Comparison of ENCODE assay signal across 23 mouse cellular contexts in the genomic region with DNA sequence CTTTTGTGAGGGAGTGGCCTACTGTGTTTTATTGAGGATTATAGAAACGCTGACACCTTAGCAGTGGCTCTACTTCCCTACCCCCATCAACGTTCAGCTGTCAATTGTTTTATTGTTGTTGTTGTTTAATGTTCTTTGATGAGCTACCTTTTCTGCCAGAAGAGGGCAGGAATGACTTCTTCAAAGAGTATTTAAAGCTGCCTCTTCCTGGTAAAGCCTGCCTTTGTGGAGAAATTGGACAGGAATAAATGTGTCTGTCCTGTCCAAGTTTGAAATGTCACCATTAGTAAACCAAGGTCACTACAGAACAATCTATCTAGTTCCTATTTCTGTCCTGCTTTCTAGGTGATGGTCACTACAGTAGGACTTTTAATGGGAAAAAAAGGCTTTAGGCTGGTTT. TPM values are rescaled to one million over a fixed set of nuclear protein-coding genes. Genes with fewer than 3 reads are reported as not detected.
DNase-seq lines count a peak whose midpoint lies in the region; ATAC-seq and TF ChIP-seq lines count a peak whose summit lies in the region.
"Had no signal": no experiment of that assay in that cellular context is flagged by ENCODE, and none has a peak within 500 bp of the region (broad histone marks: within the 10 kb centered on the region; RNA-seq: fewer than 3 reads in every experiment).

No protein-coding gene starts in this region.

- H3K4me1 ChIP-seq in midbrain, postnatal 0 days (ENCODE audit: insufficient read depth, low read length): no peaks in the 10 kb centered on the region
- peaks cover under 1% of the 10 kb centered on the region; the same call in 1 of the 2 replicates for H3K4me1 ChIP-seq in midbrain, embryonic 15.5 days

- no peak for ATAC-seq in midbrain, postnatal 0 days (ENCODE audit: low FRiP score)
- no peak for ATAC-seq in midbrain, embryonic 15.5 days (replicated peaks)
- ATAC-seq: activated CD4-positive, CD25-positive, alpha-beta regulatory T cell, adult 4 months; forebrain, embryonic 13.5 days; forebrain, embryonic 16.5 days; hindbrain, embryonic 16.5 days had no signal

- H3K9ac ChIP-seq in midbrain, postnatal 0 days (replicated peaks; ENCODE audit: low read length, poor library complexity, severe bottlenecking): no peak overlapping the region
- H3K9ac ChIP-seq in midbrain, embryonic 15.5 days: no peak overlapping the region
- H3K9ac ChIP-seq: forebrain, embryonic 13.5 days; hindbrain, embryonic 13.5 days had no signal

- H3K4me2 ChIP-seq in midbrain, postnatal 0 days (ENCODE audit: low read depth, low read length, poor library complexity, severe bottlenecking): no peak overlapping the region
- H3K4me2 ChIP-seq in midbrain, embryonic 15.5 days: no peak overlapping the region
- H3K4me2 ChIP-seq: forebrain, embryonic 13.5 days; heart, embryonic 11.5 days; hindbrain, embryonic 13.5 days had no signal

- no peak for DNase-seq in gastrocnemius, adult 2 months
- no peak for DNase-seq in gastrocnemius, postnatal 4 days (ENCODE audit: low spot score in 2 of 2)
- no peak for DNase-seq in layer of hippocampus, adult 2 months (ENCODE audit: low spot score in 2 of 2)
- DNase-seq in layer of hippocampus, postnatal 36 days: no peak
- no peak for DNase-seq in midbrain, postnatal 0 days (ENCODE audit: low spot score)
- DNase-seq: adrenal gland, adult 8-10 months; adrenal gland, postnatal 25 days; cerebellum, adult 18-20 months; cerebellum, adult 9-10 months; cerebellum, postnatal 14 days; gastrocnemius, postnatal 25 days; heart, postnatal 36 days had no signal

- H3K27me3 ChIP-seq in midbrain, postnatal 0 days (ENCODE audit: insufficient read depth, low read length): no peaks in the 10 kb centered on the region
- no peaks in the 10 kb centered on the region for H3K27me3 ChIP-seq in midbrain, embryonic 15.5 days (replicated peaks)

- H3K9me3 ChIP-seq in midbrain, postnatal 0 days (ENCODE audit: low read length): no peaks in the 10 kb centered on the region
- H3K9me3 ChIP-seq in midbrain, embryonic 15.5 days: no peaks in the 10 kb centered on the region
- H3K9me3 ChIP-seq: forebrain, embryonic 10.5 days; forebrain, embryonic 13.5 days; hindbrain, embryonic 10.5 days; hindbrain, embryonic 13.5 days had no signal

- H3K36me3 ChIP-seq in midbrain, postnatal 0 days (ENCODE audit: insufficient read depth, low read length): peaks cover 65% of the 10 kb centered on the region
- peaks cover 77% of the 10 kb centered on the region for H3K36me3 ChIP-seq in midbrain, embryonic 15.5 days (replicated peaks)

- WGBS in midbrain, postnatal 0 days: 72% methylated on average over 2 of the region's 2 CpGs
- 81% methylated on average over 2 of the region's 2 CpGs for WGBS in midbrain, embryonic 15.5 days

- no peak overlapping the region for H3K4me3 ChIP-seq in gastrocnemius, adult 2 months
- H3K4me3 ChIP-seq in layer of hippocampus, adult 2 months: no peak overlapping the region
- no peak overlapping the region for H3K4me3 ChIP-seq in midbrain, postnatal 0 days (ENCODE audit: low read depth, low read length)
- H3K4me3 ChIP-seq in midbrain, embryonic 15.5 days: no peak overlapping the region
- H3K4me3 ChIP-seq: forebrain, embryonic 10.5 days; forebrain, embryonic 13.5 days; hindbrain, embryonic 10.5 days; hindbrain, embryonic 13.5 days had no signal

- H3K27ac ChIP-seq in gastrocnemius, adult 2 months: peak overlapping the region; percentile 46; the same call in 1 of the 2 replicates
- no peak overlapping the region for H3K27ac ChIP-seq in layer of hippocampus, adult 2 months
- no peak overlapping the region for H3K27ac ChIP-seq in midbrain, postnatal 0 days (ENCODE audit: low read depth, low read length)
- no peak overlapping the region for H3K27ac ChIP-seq in midbrain, embryonic 15.5 days
- H3K27ac ChIP-seq: forebrain, embryonic 10.5 days; forebrain, embryonic 13.5 days; hindbrain, embryonic 10.5 days; hindbrain, embryonic 13.5 days had no signal

- intact Hi-C loops in gastrocnemius, adult 2 months (cut with DNase I): no loop called here

- peak; percentile 31 for TF ChIP-seq CTCF in gastrocnemius, adult 2 months (IDR thresholded peaks at IDR 0.05)
- TF ChIP-seq CTCF in layer of hippocampus, adult 2 months (conservative IDR thresholded peaks at IDR 0.05): peak; percentile 38
- 0 out of 2 replicates have a peak, but pooled peaks have one; percentile 12 for TF ChIP-seq CTCF in midbrain, postnatal 0 days (IDR thresholded peaks at IDR 0.05)

RNA-seq across cellular contexts. Expression of a gene that starts 6.1 kb away (rescaled TPM):
- total RNA-seq in gastrocnemius, adult 2 months (2021): 10 to 100 TPM; 39.1 to 44.1 TPM
- total RNA-seq in gastrocnemius, postnatal 4 days (2021): 10 to 100 TPM; 58.7 to 59.5 TPM
- 10 to 100 TPM; 18.4 to 25.0 TPM for total RNA-seq in layer of hippocampus, adult 2 months (2021)
- total RNA-seq in layer of hippocampus, postnatal 36 days (2021): 10 to 100 TPM; 10.7 to 22.0 TPM
- total RNA-seq in midbrain, postnatal 0 days (2014; rRNA removed): 18.1 and 20.4 TPM in 2 replicates
- polyA plus RNA-seq in midbrain, postnatal 0 days (2015; fragmentation: Nextera tagmentation; extraction: Ambion mirVana): 5.1 and 6.3 TPM in 2 replicates
- polyA plus RNA-seq in midbrain, embryonic 15.5 days (2015; fragmentation: Nextera tagmentation; extraction: Ambion mirVana): 8.3 and 12.3 TPM in 2 replicates
- total RNA-seq: granulocyte monocyte progenitor cell, adult 5-6 weeks had no signal

RNA-seq across cellular contexts. Expression of a gene that starts 20.6 kb away (rescaled TPM):
- total RNA-seq in gastrocnemius, adult 2 months (2021): 100 to 1,000 TPM; 187 to 246 TPM
- total RNA-seq in gastrocnemius, postnatal 4 days (2021): 100 to 1,000 TPM; 182 to 199 TPM
- 100 to 1,000 TPM; 196 to 199 TPM for total RNA-seq in layer of hippocampus, adult 2 months (2021)
- 100 to 1,000 TPM; 179 to 182 TPM for total RNA-seq in layer of hippocampus, postnatal 36 days (2021)
- 161 and 169 TPM in 2 replicates for total RNA-seq in midbrain, postnatal 0 days (2014; rRNA removed)
- polyA plus RNA-seq in midbrain, postnatal 0 days (2015; fragmentation: Nextera tagmentation; extraction: Ambion mirVana): 65.8 and 68.2 TPM in 2 replicates
- 87.0 and 89.2 TPM in 2 replicates for polyA plus RNA-seq in midbrain, embryonic 15.5 days (2015; fragmentation: Nextera tagmentation; extraction: Ambion mirVana)

RNA-seq across cellular contexts. Expression of a gene that starts 41.9 kb away (rescaled TPM):
- total RNA-seq in gastrocnemius, adult 2 months (2021): 1 to 10 TPM; 4.4 to 5.8 TPM
- 10 to 100 TPM; 21.1 to 26.7 TPM for total RNA-seq in gastrocnemius, postnatal 4 days (2021)
- 100 to 1,000 TPM; 151 to 155 TPM for total RNA-seq in layer of hippocampus, adult 2 months (2021)
- 100 to 1,000 TPM; 141 to 151 TPM for total RNA-seq in layer of hippocampus, postnatal 36 days (2021)
- total RNA-seq in midbrain, postnatal 0 days (2014; rRNA removed): 120 and 134 TPM in 2 replicates
- 118 and 120 TPM in 2 replicates for polyA plus RNA-seq in midbrain, postnatal 0 days (2015; fragmentation: Nextera tagmentation; extraction: Ambion mirVana)
- polyA plus RNA-seq in midbrain, embryonic 15.5 days (2015; fragmentation: Nextera tagmentation; extraction: Ambion mirVana): 78.7 and 80.2 TPM in 2 replicates

RNA-seq across cellular contexts. Expression of a gene that starts 50.0 kb away (rescaled TPM):
- 10 to 100 TPM; 34.3 to 87.7 TPM for total RNA-seq in gastrocnemius, adult 2 months (2021)
- total RNA-seq in gastrocnemius, postnatal 4 days (2021): 10 to 100 TPM; 80.3 to 91.9 TPM
- 1 to 10 TPM; 6.9 to 7.7 TPM for total RNA-seq in layer of hippocampus, adult 2 months (2021)
- total RNA-seq in layer of hippocampus, postnatal 36 days (2021): 1 to 10 TPM; 8.2 to 8.9 TPM
- total RNA-seq in midbrain, postnatal 0 days (2014; rRNA removed): 11.9 and 13.6 TPM in 2 replicates
- 9.9 and 12.7 TPM in 2 replicates for polyA plus RNA-seq in midbrain, postnatal 0 days (2015; fragmentation: Nextera tagmentation; extraction: Ambion mirVana)
- polyA plus RNA-seq in midbrain, embryonic 15.5 days (2015; fragmentation: Nextera tagmentation; extraction: Ambion mirVana): 2.6 and 4.3 TPM in 2 replicates
- total RNA-seq: granulocyte monocyte progenitor cell, adult 5-6 weeks had no signal
- polyA plus RNA-seq: embryonic facial prominence, embryonic 11.5 days; hindbrain, embryonic 10.5 days had no signal

RNA-seq across cellular contexts. Expression of a gene that starts 56.2 kb away (rescaled TPM):
- under 1 TPM in 1 of 2 experiments, not detected in 1; 0.14 TPM for total RNA-seq in gastrocnemius, adult 2 months (2021)
- under 1 TPM; 0.18 to 0.39 TPM for total RNA-seq in gastrocnemius, postnatal 4 days (2021)
- not detected for total RNA-seq in layer of hippocampus, adult 2 months (2021)
- under 1 TPM in 1 of 2 experiments, not detected in 1; 0.23 TPM for total RNA-seq in layer of hippocampus, postnatal 36 days (2021)
- total RNA-seq in midbrain, postnatal 0 days (2014; rRNA removed): 0.61 TPM in 1 of 2 replicates, not detected in the other
- 0.06 and 0.12 TPM in 2 replicates for polyA plus RNA-seq in midbrain, postnatal 0 days (2015; fragmentation: Nextera tagmentation; extraction: Ambion mirVana)
- 0.15 TPM in 1 of 2 replicates, not detected in the other for polyA plus RNA-seq in midbrain, embryonic 15.5 days (2015; fragmentation: Nextera tagmentation; extraction: Ambion mirVana)
- total RNA-seq: heart, postnatal 36 days had no signal
- polyA plus RNA-seq: embryonic facial prominence, embryonic 11.5 days; forebrain, embryonic 16.5 days; hindbrain, embryonic 13.5 days; hindbrain, embryonic 16.5 days had no signal
